Mouse (Mus musculus) layer of hippocampus, postnatal 10 days (tissue): ENCODE measurements around the gene Gjb1. TPM values are rescaled to one million over a fixed set of nuclear protein-coding genes. Genes with fewer than 3 reads are reported as not detected.

Experiments
- DNase-seq, 2 experiments: peaks; one replicate each; pipeline ENCODE4 v3.0.0; 2021; ENCODE audit warnings: low spot score in 2 of 2
- total RNA-seq, 2 experiments: library from RNA; stranded (reverse); gene quantifications; 2 replicates each; pipeline ENCODE4 v1.2.3; 2021

Gjb1 gene
- total RNA-seq, 2 experiments from 2014 or later: 0.78 to 0.96 TPM

- DNase-seq: no peak
Observed at GRCm38 (mm10) chrX:101396459-101396858, 20.3 kb downstream of the Gjb1 start.

GRCm38 (mm10) chrX:101418946-101419724 lies 43.0 kb downstream of the Gjb1 start:
- DNase-seq: peak; percentile 53 to 72

- DNase-seq: peak; percentile 80 to 90
Observed at GRCm38 (mm10) chrX:101419725-101420699, 43.8 kb downstream of the Gjb1 start.

- DNase-seq: no peak
Observed at GRCm38 (mm10) chrX:101420700-101421095, 44.5 kb downstream of the Gjb1 start, which contains the start of gene Zmym3. TSS of gene Zmym3 (minus strand) at chrX:101420849.

- no peak for DNase-seq
Observed at GRCm38 (mm10) chrX:101423462-101423861, 47.3 kb downstream of the Gjb1 start.

- DNase-seq: no peak
Observed at GRCm38 (mm10) chrX:101427774-101428173, 51.6 kb downstream of the Gjb1 start.

- no peak for DNase-seq
Observed at GRCm38 (mm10) chrX:101428785-101429141, 52.6 kb downstream of the Gjb1 start.

- DNase-seq: peak; percentile 71 to 76
Observed at GRCm38 (mm10) chrX:101429142-101429949, 53.2 kb downstream of the Gjb1 start, which contains the start of gene Nono. TSS of gene Nono (plus strand) at chrX:101429318.

- DNase-seq: no peak
Observed at GRCm38 (mm10) chrX:101429976-101430375, 53.8 kb downstream of the Gjb1 start.

Other genes starting within 250 kb of the Gjb1 start
- 10 to 100 TPM; 70.3 to 76.2 TPM for gene Snx12, start 153.8 kb upstream of the Gjb1 start, total RNA-seq
- gene Foxo4, start 121.8 kb upstream of the Gjb1 start, total RNA-seq: 10 to 100 TPM; 14.2 to 16.2 TPM
- gene Gm614, start 112.4 kb upstream of the Gjb1 start, total RNA-seq: not detected
- 1 to 10 TPM; 2.6 to 3.1 TPM for gene Il2rg, start 108.1 kb upstream of the Gjb1 start, total RNA-seq
- gene Gm20489, start 107.4 kb upstream of the Gjb1 start, total RNA-seq: not detected
- gene Med12, start 102.3 kb upstream of the Gjb1 start, total RNA-seq: 10 to 100 TPM; 34.0 to 34.5 TPM
- gene Nlgn3, start 77.2 kb upstream of the Gjb1 start, total RNA-seq: 100 to 1,000 TPM; 210 to 217 TPM
- 100 to 1,000 TPM; 154 to 171 TPM for gene Zmym3, start 44.5 kb downstream of the Gjb1 start, total RNA-seq
- 100 to 1,000 TPM; 157 to 193 TPM for gene Nono, start 52.9 kb downstream of the Gjb1 start, total RNA-seq
- 1 to 10 TPM; 1.4 to 1.5 TPM for gene Itgb1bp2, start 72.7 kb downstream of the Gjb1 start, total RNA-seq
- 10 to 100 TPM; 52.9 to 59.5 TPM for gene Taf1, start 156.4 kb downstream of the Gjb1 start, total RNA-seq